In the genomic region with DNA sequence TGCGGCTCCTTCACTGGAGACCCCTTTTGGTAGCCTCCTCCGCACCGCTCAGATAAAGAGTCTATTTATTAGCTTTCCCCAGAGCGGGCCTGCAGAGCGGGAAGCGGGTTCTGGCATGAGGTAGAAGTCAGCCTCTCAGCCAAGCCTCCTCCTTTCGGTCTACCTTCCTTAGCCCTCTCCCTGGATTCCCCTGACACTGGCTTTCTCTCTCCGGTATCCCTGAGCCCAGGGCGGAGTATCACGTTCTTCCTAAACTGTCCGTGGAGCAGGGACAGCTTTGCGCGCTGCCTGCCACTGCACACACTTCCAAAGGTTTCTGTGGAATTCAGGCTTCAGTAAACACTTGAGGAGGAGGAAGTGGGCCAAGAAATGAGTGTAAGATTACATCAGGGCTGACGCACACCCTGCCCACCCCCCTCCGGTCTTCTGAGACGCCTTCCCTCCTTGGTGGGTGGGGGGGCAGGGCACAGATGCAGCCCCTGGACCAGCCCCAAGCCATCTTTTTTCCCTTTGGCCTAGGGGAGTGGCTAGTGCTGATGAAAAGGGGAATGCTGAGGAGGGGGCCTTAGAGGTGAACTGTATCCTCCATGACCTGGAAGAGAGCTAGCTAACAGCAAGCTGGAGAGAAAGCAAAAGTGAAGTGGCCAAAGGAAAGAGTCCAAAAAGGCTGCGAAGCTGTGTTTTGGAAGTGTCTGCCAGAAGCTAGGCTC, we compare ENCODE assay signal across 8 mouse cellular contexts. TPM values are rescaled to one million over a fixed set of nuclear protein-coding genes. Genes with fewer than 3 reads are reported as not detected.
DNase-seq lines count a peak whose midpoint lies in the region; ATAC-seq lines count a peak whose summit lies in the region.

No protein-coding gene starts in this region.

- no peaks in the 10 kb centered on the region for H3K36me3 ChIP-seq in heart, embryonic 16.5 days (ENCODE audit: control insufficient read depth, insufficient read depth)
- H3K36me3 ChIP-seq in limb, embryonic 10.5 days = no peaks in the 10 kb centered on the region
- no peaks in the 10 kb centered on the region for H3K36me3 ChIP-seq in midbrain, embryonic 12.5 days

- WGBS in heart, embryonic 16.5 days = 10% methylated on average over 17 of the region's 17 CpGs
- WGBS in limb, embryonic 10.5 days = 15% methylated on average over 17 of the region's 17 CpGs
- WGBS in midbrain, embryonic 12.5 days = 14% methylated on average over 17 of the region's 17 CpGs

- H3K4me3 ChIP-seq in heart, embryonic 16.5 days (ENCODE audit: low read length) = peak overlapping the region; percentile 1
- H3K4me3 ChIP-seq in limb, embryonic 10.5 days = peak overlapping the region; percentile 36
- H3K4me3 ChIP-seq in midbrain, embryonic 12.5 days = no peak overlapping the region

- ATAC-seq in frontal cortex, adult (ENCODE audit: low TSS enrichment) = peak; percentile 38; the same call in 1 of the 2 replicates
- peak; percentile 56 for ATAC-seq in heart, embryonic 16.5 days (replicated peaks; ENCODE audit: extremely low read depth, insufficient read depth, low FRiP score)
- no peak for ATAC-seq in midbrain, embryonic 12.5 days (ENCODE audit: low FRiP score, low read depth)

- DNase-seq in frontal cortex, postnatal 14 days (ENCODE audit: low spot score in 2 of 2) = no peak
- peak; percentile 77 for DNase-seq in fibroblast of lung, adult 2 months (ENCODE audit: low read depth)
- DNase-seq in limb, embryonic 10.5 days (ENCODE audit: low spot score) = peak; percentile 71
- peak; percentile 63 to 68 for DNase-seq in urinary bladder, postnatal 4 days (ENCODE audit: low spot score in 2 of 2)
- no peak for DNase-seq in cerebellum, adult 8-10 months

- no peaks in the 10 kb centered on the region for H3K9me3 ChIP-seq in heart, embryonic 16.5 days (replicated peaks; ENCODE audit: control insufficient read depth, low read length)
- H3K9me3 ChIP-seq in limb, embryonic 10.5 days (replicated peaks) = no peaks in the 10 kb centered on the region
- no peaks in the 10 kb centered on the region for H3K9me3 ChIP-seq in midbrain, embryonic 12.5 days

- no peaks in the 10 kb centered on the region for H3K27me3 ChIP-seq in heart, embryonic 16.5 days (ENCODE audit: control insufficient read depth, insufficient read depth, low read length)
- no peaks in the 10 kb centered on the region for H3K27me3 ChIP-seq in limb, embryonic 10.5 days (ENCODE audit: low read depth, poor library complexity, severe bottlenecking)
- H3K27me3 ChIP-seq in midbrain, embryonic 12.5 days = peaks cover 21% of the 10 kb centered on the region; the same call in 1 of the 2 replicates

- peaks cover 19% of the 10 kb centered on the region for H3K4me1 ChIP-seq in heart, embryonic 16.5 days (ENCODE audit: control insufficient read depth, insufficient read depth, low read length)
- H3K4me1 ChIP-seq in limb, embryonic 10.5 days = peaks cover 41% of the 10 kb centered on the region
- peaks cover 21% of the 10 kb centered on the region for H3K4me1 ChIP-seq in midbrain, embryonic 12.5 days

- peak overlapping the region; percentile 63 for H3K9ac ChIP-seq in heart, embryonic 16.5 days (ENCODE audit: low read length)
- 0 out of 2 replicates have a peak overlapping the region, but pooled peaks have one; percentile 24 for H3K9ac ChIP-seq in midbrain, embryonic 12.5 days (replicated peaks)

- H3K27ac ChIP-seq in heart, embryonic 16.5 days (ENCODE audit: low read length) = peak overlapping the region; percentile 79
- H3K27ac ChIP-seq in limb, embryonic 10.5 days = peak overlapping the region; percentile 93
- H3K27ac ChIP-seq in midbrain, embryonic 12.5 days (replicated peaks) = peak overlapping the region; percentile 36; the same call in 1 of the 2 replicates

- peak overlapping the region; percentile 55 for H3K4me2 ChIP-seq in heart, embryonic 16.5 days (ENCODE audit: low read depth, low read length)
- H3K4me2 ChIP-seq in midbrain, embryonic 12.5 days (replicated peaks) = peak overlapping the region; percentile 34

RNA-seq across cellular contexts. Expression of a gene that starts 15.7 kb away (rescaled TPM):
- 352 and 364 TPM in 2 replicates for polyA plus RNA-seq in heart, embryonic 16.5 days (2015; fragmentation: Nextera tagmentation; extraction: Ambion mirVana)
- 298 and 321 TPM in 2 replicates for polyA plus RNA-seq in limb, embryonic 10.5 days (2016; fragmentation: Nextera tagmentation; extraction: Ambion mirVana)
- 345 and 375 TPM in 2 replicates for polyA plus RNA-seq in midbrain, embryonic 12.5 days (2016; fragmentation: Nextera tagmentation; extraction: Ambion mirVana)

RNA-seq across cellular contexts. Expression of a gene that starts 53.2 kb away (rescaled TPM):
- polyA plus RNA-seq in heart, embryonic 16.5 days (2015; fragmentation: Nextera tagmentation; extraction: Ambion mirVana) = 63.4 and 65.8 TPM in 2 replicates
- polyA plus RNA-seq in limb, embryonic 10.5 days (2016; fragmentation: Nextera tagmentation; extraction: Ambion mirVana) = 156 and 179 TPM in 2 replicates
- 224 and 239 TPM in 2 replicates for polyA plus RNA-seq in midbrain, embryonic 12.5 days (2016; fragmentation: Nextera tagmentation; extraction: Ambion mirVana)

Comparison
In these comparisons a context has a peak if more than half of its experiments do, and no peak if none do; other contexts are left out.
1. DNase-seq: peak in fibroblast of lung, adult 2 months (single experiment), limb, embryonic 10.5 days (single experiment) and urinary bladder, postnatal 4 days (2 of 2); none in frontal cortex, postnatal 14 days (0 of 2) and cerebellum, adult 8-10 months (single experiment).
2. H3K27ac ChIP-seq: peak in every context shown above with its lines; median percentile 93 in limb, embryonic 10.5 days; 79 in heart, embryonic 16.5 days; 36 in midbrain, embryonic 12.5 days.